Mouse (Mus musculus): Measurements from ENCODE around the gene Zeb2. TPM values are rescaled to one million over a fixed set of nuclear protein-coding genes. Genes with fewer than 3 reads are reported as not detected.

Zeb2 gene
- polyA plus RNA-seq, 1 experiment: 59.0 TPM

DNA sequence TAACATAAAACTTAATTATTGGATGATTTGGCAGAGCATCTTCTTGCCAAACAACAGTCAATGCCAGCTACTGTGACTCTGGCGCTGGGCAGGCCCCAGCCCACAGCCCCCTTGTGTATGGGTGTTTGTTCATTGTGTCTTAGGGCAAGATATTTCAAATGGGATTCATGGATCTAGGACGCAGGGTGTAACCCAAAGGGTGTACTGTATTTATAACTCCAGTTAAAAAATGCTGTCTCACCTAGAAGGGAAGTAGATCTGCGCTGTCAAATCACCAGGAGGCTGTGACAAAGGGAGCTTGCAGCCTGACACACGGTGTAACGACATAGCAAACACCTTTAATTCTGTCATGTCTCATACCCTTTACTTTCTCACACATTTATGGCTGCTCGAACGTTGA is 16.6 kb downstream of the Zeb2 start:
- Histone ChIP-seq H3K4me3 (replicated peaks; ENCODE audit: extremely low read depth, low read depth, low read length) (no peak overlapping the region), H3K4me1 (ENCODE audit: control insufficient read depth, insufficient read depth, low read length) (peaks cover 21% of the 10 kb centered on the region)
- 56% methylated on average over 7 of the region's 7 CpGs for WGBS
- TF ChIP-seq CTCF (IDR thresholded peaks at IDR 0.05; ENCODE audit: insufficient read depth, low read length) (no peak), POLR2A (IDR thresholded peaks at IDR 0.05; ENCODE audit: borderline replicate concordance, extremely low read depth, low read depth, low read length) (no peak)
- DNase-seq: no peak

DNA sequence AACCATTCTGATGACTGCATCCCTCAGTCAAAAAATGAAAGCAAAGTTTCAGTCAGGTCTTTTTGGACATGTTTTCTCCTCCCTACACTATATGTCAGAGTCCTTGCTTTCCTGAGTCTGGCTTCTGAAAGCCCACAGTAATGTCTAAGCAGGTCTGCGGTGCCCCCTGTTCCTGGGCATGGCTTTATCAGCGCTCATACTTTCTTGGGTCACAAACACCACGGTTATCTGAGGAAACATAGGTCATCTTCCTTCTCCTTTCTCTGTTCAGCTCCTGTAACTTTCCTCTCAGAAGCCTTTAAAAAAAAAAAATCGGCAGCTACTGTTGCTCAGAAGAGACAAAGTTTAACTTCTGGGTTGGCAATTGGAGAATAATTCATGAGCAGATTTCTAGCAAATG is 17.2 kb downstream of the Zeb2 start:
- DNase-seq: no peak

DNA sequence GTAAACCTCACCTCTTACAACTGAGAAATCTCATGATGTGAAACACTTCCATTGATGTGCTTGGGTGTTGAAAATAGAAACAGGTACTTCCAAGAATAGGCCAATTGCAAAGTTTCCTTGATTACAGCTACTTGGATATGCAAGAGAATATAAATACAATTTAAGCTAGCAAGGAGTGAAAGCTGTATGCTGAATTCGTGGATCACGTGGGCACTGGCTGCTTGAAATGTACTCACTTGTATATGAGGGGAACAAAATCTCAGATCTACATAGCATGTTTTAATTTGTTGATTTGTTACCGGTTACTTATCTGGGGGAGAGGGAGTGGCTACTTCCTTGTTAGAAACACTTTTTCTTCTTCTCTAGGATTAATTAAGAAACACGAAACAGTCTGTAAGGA is 18.1 kb downstream of the Zeb2 start:
- no peak for DNase-seq
- 57% methylated on average over 4 of the region's 4 CpGs for WGBS
- TF ChIP-seq POLR2A (IDR thresholded peaks at IDR 0.05; ENCODE audit: borderline replicate concordance, extremely low read depth, low read depth, low read length) (no peak), CTCF (IDR thresholded peaks at IDR 0.05; ENCODE audit: insufficient read depth, low read length) (no peak)
- Histone ChIP-seq H3K4me1 (ENCODE audit: control insufficient read depth, insufficient read depth, low read length) (peaks cover 15% of the 10 kb centered on the region), H3K4me3 (replicated peaks; ENCODE audit: extremely low read depth, low read depth, low read length) (no peak overlapping the region)

More for the DNA sequence above, 17.2 kb downstream of the Zeb2 start:
- Histone ChIP-seq H3K4me3 (replicated peaks; ENCODE audit: extremely low read depth, low read depth, low read length) (no peak overlapping the region), H3K4me1 (ENCODE audit: control insufficient read depth, insufficient read depth, low read length) (peaks cover 19% of the 10 kb centered on the region)
- WGBS: 43% methylated on average over 4 of the region's 4 CpGs
- TF ChIP-seq POLR2A (IDR thresholded peaks at IDR 0.05; ENCODE audit: borderline replicate concordance, extremely low read depth, low read depth, low read length) (no peak), CTCF (IDR thresholded peaks at IDR 0.05; ENCODE audit: insufficient read depth, low read length) (no peak)

DNA sequence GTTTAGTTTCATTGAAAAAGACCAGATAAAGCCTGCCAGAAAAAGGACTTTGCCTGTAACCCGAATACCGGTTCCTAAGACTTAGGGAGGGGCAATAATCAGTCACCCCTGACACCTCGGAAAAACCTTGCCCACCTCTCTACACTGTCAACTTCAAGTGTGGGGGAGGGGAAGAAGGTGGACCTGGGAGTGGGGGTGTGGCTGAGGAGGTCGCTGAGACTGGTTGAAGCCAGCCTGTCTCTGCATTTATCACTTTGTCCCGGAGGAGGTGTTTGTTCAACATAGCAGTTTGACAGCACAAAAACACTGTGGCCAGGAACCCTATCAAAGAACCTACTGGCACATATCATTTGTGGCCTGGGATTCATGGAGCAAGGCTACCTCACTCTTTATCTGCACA is 19.2 kb downstream of the Zeb2 start:
- no peak for DNase-seq
- H3K4me3 ChIP-seq (replicated peaks; ENCODE audit: extremely low read depth, low read depth, low read length): no peak overlapping the region
- peaks cover 11% of the 10 kb centered on the region for H3K4me1 ChIP-seq (ENCODE audit: control insufficient read depth, insufficient read depth, low read length)
- 24% methylated on average over 5 of the region's 5 CpGs for WGBS
- no peak for TF ChIP-seq POLR2A (IDR thresholded peaks at IDR 0.05; ENCODE audit: borderline replicate concordance, extremely low read depth, low read depth, low read length)
- TF ChIP-seq CTCF (IDR thresholded peaks at IDR 0.05; ENCODE audit: insufficient read depth, low read length): no peak

DNA sequence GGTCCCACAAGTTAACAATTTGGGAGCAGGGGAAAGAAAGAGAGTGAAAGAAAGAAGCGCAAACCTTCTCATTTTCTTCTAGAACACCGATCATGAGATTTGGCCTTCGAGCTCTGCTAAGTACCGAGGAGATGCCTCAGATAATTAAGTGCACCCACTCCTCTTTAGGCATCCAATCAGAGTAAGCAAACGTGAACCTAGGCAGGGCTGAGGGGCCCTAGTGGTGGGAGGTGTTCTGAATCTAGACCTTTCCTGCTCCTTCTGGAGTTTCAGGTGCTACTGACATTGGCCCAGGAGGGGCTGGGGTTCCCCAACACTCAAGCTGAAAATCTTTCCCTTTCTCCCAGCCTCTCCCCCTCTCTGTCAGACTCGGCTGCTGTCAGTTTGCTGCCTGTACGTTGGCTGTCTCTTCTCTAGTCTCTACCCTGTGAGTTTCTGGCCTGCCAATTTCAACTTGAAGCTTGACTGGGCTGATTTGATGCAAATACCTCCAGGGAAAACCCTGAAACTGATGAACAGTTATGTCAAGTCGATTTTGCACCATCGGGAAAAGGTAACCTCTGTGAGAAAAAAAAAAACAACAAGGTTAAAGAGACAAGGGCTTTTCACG is 20.5 kb downstream of the Zeb2 start:
- DNase-seq: no peak
- peaks cover 9% of the 10 kb centered on the region for H3K4me1 ChIP-seq (ENCODE audit: control insufficient read depth, insufficient read depth, low read length)
- no peak overlapping the region for H3K4me3 ChIP-seq (replicated peaks; ENCODE audit: extremely low read depth, low read depth, low read length)
- TF ChIP-seq POLR2A (IDR thresholded peaks at IDR 0.05; ENCODE audit: borderline replicate concordance, extremely low read depth, low read depth, low read length) (no peak), CTCF (IDR thresholded peaks at IDR 0.05; ENCODE audit: insufficient read depth, low read length) (no peak)
- WGBS: 49% methylated on average over 10 of the region's 10 CpGs

DNA sequence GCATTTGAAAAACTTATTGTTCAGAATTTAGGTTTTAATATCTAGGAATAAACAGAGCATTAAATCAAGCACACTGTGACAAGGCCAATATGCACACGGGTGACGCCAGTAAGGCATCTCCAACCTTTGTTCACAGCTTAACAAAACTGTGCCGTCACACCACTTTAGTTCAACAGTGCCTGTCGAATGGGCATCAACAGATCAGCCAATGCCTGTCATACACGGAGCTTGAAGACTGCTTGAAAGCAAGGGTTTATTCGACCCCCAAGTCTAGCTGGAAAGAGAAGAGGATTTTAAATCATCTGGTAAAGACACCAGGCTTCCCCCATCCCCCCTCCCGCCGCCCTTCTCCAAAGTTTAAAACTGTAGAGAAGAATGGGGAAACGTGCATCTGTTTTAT is 21.4 kb downstream of the Zeb2 start:
- TF ChIP-seq POLR2A (IDR thresholded peaks at IDR 0.05; ENCODE audit: borderline replicate concordance, extremely low read depth, low read depth, low read length) (no peak), CTCF (IDR thresholded peaks at IDR 0.05; ENCODE audit: insufficient read depth, low read length) (no peak)
- WGBS: 54% methylated on average over 9 of the region's 9 CpGs

GRCm38 (mm10) chr2:45094371-45094967 is 22.7 kb downstream of the Zeb2 start:
- Histone ChIP-seq H3K4me3 (replicated peaks; ENCODE audit: extremely low read depth, low read depth, low read length) (no peak overlapping the region), H3K4me1 (ENCODE audit: control insufficient read depth, insufficient read depth, low read length) (peaks cover 4% of the 10 kb centered on the region)
- DNase-seq: no peak
- whole genome bisulfite sequencing: 52% methylated on average over 2 of the region's 2 CpGs
- TF ChIP-seq CTCF (IDR thresholded peaks at IDR 0.05; ENCODE audit: insufficient read depth, low read length): no peak
- TF ChIP-seq POLR2A (IDR thresholded peaks at IDR 0.05; ENCODE audit: borderline replicate concordance, extremely low read depth, low read depth, low read length): no peak

More for the DNA sequence above, 21.4 kb downstream of the Zeb2 start:
- Histone ChIP-seq H3K4me3 (replicated peaks; ENCODE audit: extremely low read depth, low read depth, low read length) (no peak overlapping the region), H3K4me1 (ENCODE audit: control insufficient read depth, insufficient read depth, low read length) (peaks cover 9% of the 10 kb centered on the region)
- DNase-seq: no peak

DNA sequence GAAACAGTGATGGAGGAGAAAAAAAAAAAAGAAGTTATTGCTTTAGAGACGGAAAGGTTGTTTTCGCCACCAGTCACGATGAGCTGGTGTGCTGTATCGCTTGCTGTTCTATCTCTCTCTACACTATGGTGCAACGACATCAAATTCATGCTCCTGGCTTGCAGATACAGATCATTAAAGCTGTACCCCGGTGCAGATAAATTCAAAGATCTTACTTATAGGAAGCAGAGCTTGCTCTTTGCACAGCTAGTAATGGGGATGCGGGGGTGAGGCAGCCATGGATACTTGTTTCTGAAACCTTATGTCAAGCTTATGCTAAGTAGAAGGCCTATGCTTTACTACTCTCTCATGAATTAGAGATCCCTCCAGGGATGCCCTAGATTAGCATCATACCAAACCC is 23.7 kb downstream of the Zeb2 start:
- Histone ChIP-seq H3K4me1 (ENCODE audit: control insufficient read depth, insufficient read depth, low read length) (peaks cover 9% of the 10 kb centered on the region), H3K4me3 (replicated peaks; ENCODE audit: extremely low read depth, low read depth, low read length) (no peak overlapping the region)
- TF ChIP-seq CTCF (IDR thresholded peaks at IDR 0.05; ENCODE audit: insufficient read depth, low read length) (no peak), POLR2A (IDR thresholded peaks at IDR 0.05; ENCODE audit: borderline replicate concordance, extremely low read depth, low read depth, low read length) (no peak)
- 89% methylated on average over 7 of the region's 7 CpGs for WGBS
- DNase-seq: no peak

GRCm38 (mm10) chr2:45092654-45093053 is 24.5 kb downstream of the Zeb2 start:
- TF ChIP-seq CTCF (IDR thresholded peaks at IDR 0.05; ENCODE audit: insufficient read depth, low read length): no peak
- TF ChIP-seq POLR2A (IDR thresholded peaks at IDR 0.05; ENCODE audit: borderline replicate concordance, extremely low read depth, low read depth, low read length): no peak
- 92% methylated on average over 5 of the region's 5 CpGs for WGBS
- Histone ChIP-seq H3K4me3 (replicated peaks; ENCODE audit: extremely low read depth, low read depth, low read length) (no peak overlapping the region), H3K4me1 (ENCODE audit: control insufficient read depth, insufficient read depth, low read length) (peaks cover 9% of the 10 kb centered on the region)
- DNase-seq: no peak
